Mouse (Mus musculus) spleen, adult 2 months (tissue): ENCODE data around the gene Cd83.

Experiments used
- CTCF ChIP-seq: fragments of 200-500 bp; IDR thresholded peaks from 2 replicates; pipeline ENCODE4 v1.5.1; 2011; ENCODE audit warnings: mild to moderate bottlenecking, inconsistent platforms; ENCODE audit not compliant: insufficient read depth, insufficient read length, insufficient replicate concordance; ENCODE audit errors: extremely low read depth
- POLR2A ChIP-seq: fragments of 200-500 bp; IDR thresholded peaks from 2 replicates; pipeline ENCODE4 v1.6.1; 2011; ENCODE audit warnings: low read depth, low read length, inconsistent platforms

DNA sequence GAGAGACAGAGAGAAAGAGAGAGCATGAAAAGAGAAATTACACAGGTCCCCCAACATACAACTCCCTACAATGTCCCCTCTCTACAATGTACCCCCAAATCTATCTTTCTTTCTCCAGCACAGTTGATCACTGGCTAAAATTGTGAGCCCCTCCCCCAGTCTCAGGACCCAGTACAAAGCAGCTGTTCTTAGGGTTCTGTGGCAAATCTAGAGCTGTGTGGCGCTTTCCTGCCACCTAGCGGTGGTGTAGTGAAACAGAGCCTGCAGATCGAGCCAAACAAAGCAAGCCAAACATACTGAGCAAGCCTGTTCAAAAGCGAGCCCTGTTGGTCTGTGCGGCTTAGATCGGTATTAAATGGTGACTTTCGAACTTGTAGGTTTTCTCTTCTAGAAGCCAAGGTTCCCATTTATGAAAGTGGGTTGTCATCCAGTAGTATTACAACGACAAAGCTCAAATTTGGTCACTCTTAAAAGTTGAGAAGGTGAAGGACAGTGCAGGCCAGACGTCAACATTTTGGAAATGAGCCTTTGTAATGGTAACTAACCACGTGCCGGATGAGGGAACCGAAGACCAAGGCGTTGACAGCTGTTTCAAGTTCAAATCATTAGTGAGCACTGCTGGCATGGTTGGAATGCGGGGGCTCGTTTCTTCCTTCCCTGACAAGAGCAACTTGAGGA is 44.8 kb upstream of the Cd83 start:
- TF ChIP-seq POLR2A (no peak), CTCF (peak; percentile 83; the same call in 1 of the 2 replicates)
